Mouse (Mus musculus) embryonic facial prominence, embryonic 11.5 days (tissue): ENCODE data around the gene Clec12a. TPM values are rescaled to one million over a fixed set of nuclear protein-coding genes. Genes with fewer than 3 reads are reported as not detected.
"Not testable (repeated sequence)": the region's sequence is repeated elsewhere in the genome, so short reads cannot be mapped to it uniquely, and the experiment has no call there.

ENCODE experiments used
- ATAC-seq: fragments of 200-750 bp; cut with Nextera tagmentation; replicated peaks from 2 replicates; pipeline ENCODE4 v1.8.0; 2017; ENCODE audit warnings: low read depth; ENCODE audit not compliant: insufficient number of reproducible peaks, low FRiP score, low TSS enrichment
- DNase-seq: peaks from one replicate; pipeline ENCODE4 v3.0.0-alpha.2; 2015; ENCODE audit warnings: low spot score
- H3K27ac ChIP-seq: fragments of 300-500 bp; sonication (generic); replicated peaks from 2 replicates; pipeline ENCODE4 v1.5.1; 2014; ENCODE audit warnings: mild to moderate bottlenecking, low read depth, low read length, control low read depth
- H3K27me3 ChIP-seq: fragments of 300-500 bp; sonication (generic); 2 replicates; pipeline ENCODE4 v1.6.1; 2014; ENCODE audit warnings: mild to moderate bottlenecking, low read length, moderate library complexity, mixed read lengths; ENCODE audit not compliant: control insufficient read depth, insufficient read depth
- H3K36me3 ChIP-seq: fragments of 300-500 bp; sonication (generic); replicated peaks from 2 replicates; pipeline ENCODE4 v1.6.1; 2014; ENCODE audit warnings: low read depth, mild to moderate bottlenecking, low read length, moderate library complexity, mixed read lengths; ENCODE audit not compliant: control insufficient read depth, insufficient read depth
- H3K4me1 ChIP-seq: fragments of 300-500 bp; sonication (generic); 2 replicates; pipeline ENCODE4 v1.6.1; 2014; ENCODE audit warnings: low read length, mixed read lengths; ENCODE audit not compliant: control insufficient read depth, insufficient read depth
- H3K4me2 ChIP-seq: fragments of 300-500 bp; sonication (generic); 2 replicates; pipeline ENCODE4 v1.6.1; 2014; ENCODE audit warnings: low read depth, mild to moderate bottlenecking, control low read depth, low read length, moderate library complexity
- H3K4me3 ChIP-seq: fragments of 300-500 bp; sonication (generic); 2 replicates; pipeline ENCODE4 v1.5.1; 2014; ENCODE audit warnings: low read depth, low read length, control low read depth
- H3K9ac ChIP-seq: fragments of 300-500 bp; sonication (generic); replicated peaks from 2 replicates; pipeline ENCODE4 v1.6.1; 2014; ENCODE audit warnings: mild to moderate bottlenecking, control low read depth, low read length
- H3K9me3 ChIP-seq: fragments of 300-500 bp; sonication (generic); replicated peaks from 2 replicates; pipeline ENCODE4 v1.6.1; 2016; ENCODE audit warnings: mild to moderate bottlenecking, low read length, inconsistent platforms, mixed read lengths; ENCODE audit not compliant: control insufficient read depth
- WGBS: fragments of 180-500 bp; shearing (Covaris S2); extraction: QIAGEN DNeasy Blood & Tissue Kit; methylation state at CpG from one replicate; pipeline ENCODE4 v1.1.7; 2014; 5-methylcytosine and 5-hydroxymethylcytosine counted together
- polyA plus RNA-seq: library from polyadenylated mRNA; unstranded; fragments of >200 nt; fragmentation: Nextera tagmentation; extraction: Ambion mirVana; gene quantifications from 2 replicates; pipeline ENCODE4 v1.2.1, GENCODE M21; 2014

The Clec12a gene
- polyA plus RNA-seq: 0.54 and 0.91 TPM in 2 replicates

DNA sequence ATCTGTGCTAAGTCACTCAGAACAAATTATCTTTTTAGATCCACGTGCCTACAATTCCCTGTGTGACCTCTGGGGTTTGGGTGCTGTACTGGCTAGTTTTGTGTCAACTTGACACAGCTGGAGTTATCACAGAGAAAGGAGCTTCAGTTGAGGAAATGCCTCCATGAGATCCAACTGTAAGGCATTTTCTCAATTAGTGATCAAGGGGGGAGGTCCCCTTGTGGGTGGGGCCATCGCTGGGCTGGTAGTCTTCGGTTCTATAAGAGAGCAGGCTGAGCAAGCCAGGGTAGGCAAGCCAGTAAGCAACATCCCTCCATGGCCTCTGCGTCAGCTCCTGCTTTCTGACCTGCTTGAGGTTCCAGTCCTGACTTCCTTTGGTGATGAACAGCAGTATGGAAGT is at the start of gene Clec12a:
Gene Clec12a, plus strand, starts transcription at position 301 of the 400 bp plus-strand sequence.
- not testable (repeated sequence) for H3K27me3 ChIP-seq, DNase-seq, H3K4me2 ChIP-seq, ATAC-seq, H3K27ac ChIP-seq, H3K9ac ChIP-seq, H3K9me3 ChIP-seq, H3K4me1 ChIP-seq, H3K4me3 ChIP-seq, H3K36me3 ChIP-seq
- 77% methylated on average over 4 of the region's 4 CpGs for WGBS

DNA sequence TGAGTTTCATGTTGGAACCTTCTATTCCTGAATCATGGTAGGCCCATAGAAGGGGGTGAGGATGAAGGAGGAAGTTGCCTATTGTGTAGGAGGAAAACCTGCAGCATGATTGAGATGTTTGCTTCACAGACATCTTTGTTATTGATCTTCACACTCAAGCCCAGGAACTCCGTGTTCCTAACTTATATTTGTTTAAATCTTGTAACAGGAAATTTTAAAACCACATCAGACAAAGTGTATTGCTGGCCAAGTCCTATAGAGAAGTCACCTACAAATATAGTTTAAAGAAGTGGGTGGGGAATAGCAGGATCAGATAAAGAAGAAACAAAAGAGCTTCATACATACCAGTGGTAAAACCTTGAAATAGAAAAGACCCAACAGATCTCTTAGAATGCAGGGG is 38.3 kb upstream of the Clec12a start:
- Histone ChIP-seq H3K9ac (no peak overlapping the region), H3K4me2 (no peak overlapping the region), H3K4me1 (no peaks in the 10 kb centered on the region), H3K4me3 (no peak overlapping the region), H3K27ac (no peak overlapping the region), H3K36me3 (no peaks in the 10 kb centered on the region), H3K9me3 (no peaks in the 10 kb centered on the region), H3K27me3 (no peaks in the 10 kb centered on the region)
- 73% methylated on average over 1 of the region's 1 CpGs for WGBS
- DNase-seq: no peak
- ATAC-seq: no peak

DNA sequence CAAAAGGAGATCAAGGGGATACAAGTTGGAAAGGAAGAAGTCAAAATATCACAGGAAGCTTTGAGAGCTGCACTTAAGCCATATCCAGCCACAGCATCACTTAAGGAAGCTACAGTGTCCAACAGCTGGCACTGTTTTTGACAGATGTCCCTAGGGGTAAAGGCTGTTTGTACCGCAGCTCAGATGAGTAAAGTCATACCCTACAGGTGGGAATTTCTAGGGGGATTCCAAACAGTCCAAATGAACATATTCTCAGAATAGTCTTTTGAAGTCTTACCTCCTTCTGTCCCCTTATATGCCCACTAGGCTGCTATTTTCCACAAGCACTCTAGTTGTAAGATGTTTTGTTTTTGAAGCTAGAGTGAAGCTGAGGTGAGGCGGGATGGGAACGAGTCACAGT is 30.0 kb upstream of the Clec12a start:
- ATAC-seq (no peak), DNase-seq (no peak)
- Histone ChIP-seq H3K27me3 (no peaks in the 10 kb centered on the region), H3K27ac (no peak overlapping the region), H3K9ac (no peak overlapping the region), H3K4me3 (no peak overlapping the region), H3K9me3 (no peaks in the 10 kb centered on the region), H3K36me3 (no peaks in the 10 kb centered on the region), H3K4me1 (no peaks in the 10 kb centered on the region), H3K4me2 (no peak overlapping the region)
- WGBS: 71% methylated on average over 3 of the region's 3 CpGs

DNA sequence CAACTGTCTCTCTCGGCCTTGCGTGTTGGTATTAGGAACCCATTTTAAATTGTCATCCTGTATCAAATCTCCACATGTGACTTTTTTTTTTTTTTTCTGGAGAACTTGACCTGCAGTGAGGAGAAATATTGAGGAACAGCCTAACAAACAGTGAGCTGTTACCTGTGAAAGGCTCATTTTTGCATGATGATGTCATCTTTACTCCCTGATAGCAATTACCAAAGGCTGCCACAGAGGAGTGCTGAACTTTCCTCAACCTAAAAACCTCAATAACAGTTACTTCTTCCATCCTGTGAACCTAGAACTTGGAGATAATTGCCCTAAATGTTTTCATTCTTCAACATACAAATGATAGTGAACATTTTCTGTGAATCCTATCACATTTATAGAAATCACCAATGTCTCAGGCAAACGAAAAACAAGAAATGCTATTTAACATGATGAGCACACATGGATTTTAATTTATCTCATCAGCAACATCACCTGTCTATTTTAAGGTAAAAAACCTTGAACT is 27.8 kb upstream of the Clec12a start:
- ATAC-seq: no peak
- DNase-seq: no peak
- no peaks in the 10 kb centered on the region for H3K36me3 ChIP-seq
- no peaks in the 10 kb centered on the region for H3K27me3 ChIP-seq
- no peak overlapping the region for H3K4me2 ChIP-seq
- H3K4me1 ChIP-seq: no peaks in the 10 kb centered on the region
- no peaks in the 10 kb centered on the region for H3K9me3 ChIP-seq
- WGBS: 93% methylated on average over 3 of the region's 3 CpGs
- no peak overlapping the region for H3K27ac ChIP-seq
- no peak overlapping the region for H3K4me3 ChIP-seq
- H3K9ac ChIP-seq: no peak overlapping the region

DNA sequence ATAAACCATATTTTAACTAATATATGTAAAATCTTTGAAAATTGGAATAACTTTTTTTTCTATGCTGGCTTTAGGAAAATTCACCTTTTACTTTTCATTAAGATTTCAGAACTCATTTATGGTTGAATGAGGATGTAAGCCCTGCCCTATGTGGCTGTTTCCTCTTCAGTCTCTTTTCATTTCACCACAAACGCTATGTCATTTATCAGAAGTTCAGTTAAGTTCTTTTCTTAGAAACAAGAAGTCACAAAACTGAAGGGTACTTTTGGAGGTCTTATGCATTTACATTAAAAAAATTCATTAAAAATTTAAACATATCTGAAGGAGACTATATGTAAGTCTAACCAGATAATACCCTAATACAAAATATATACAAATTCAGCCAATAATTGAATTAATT is 26.8 kb upstream of the Clec12a start:
- Histone ChIP-seq H3K27me3 (no peaks in the 10 kb centered on the region), H3K4me2 (no peak overlapping the region), H3K4me1 (no peaks in the 10 kb centered on the region), H3K9me3 (no peaks in the 10 kb centered on the region), H3K27ac (no peak overlapping the region), H3K4me3 (no peak overlapping the region), H3K9ac (no peak overlapping the region), H3K36me3 (no peaks in the 10 kb centered on the region)
- ATAC-seq: no peak
- 87% methylated on average over 1 of the region's 1 CpGs for WGBS
- DNase-seq: no peak

DNA sequence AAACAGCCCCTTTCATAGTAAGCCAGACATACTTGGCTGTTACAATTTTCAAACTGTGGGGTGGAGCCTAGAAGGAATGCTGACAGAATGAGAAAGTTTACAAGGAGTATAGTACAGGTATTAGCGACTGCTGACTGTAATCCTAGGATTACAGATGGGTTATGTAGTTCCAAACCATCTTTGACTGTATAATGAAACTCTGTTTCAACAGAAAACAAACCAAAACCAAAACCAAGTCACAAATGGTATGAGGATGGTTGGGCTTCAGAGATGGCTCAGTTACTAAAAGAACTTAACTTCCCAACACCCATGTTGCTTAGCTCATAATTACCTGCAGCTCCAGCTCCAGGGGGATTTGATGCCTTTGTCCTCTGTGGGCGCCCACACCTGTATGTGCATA is 26.0 kb upstream of the Clec12a start:
- Histone ChIP-seq H3K4me3 (no peak overlapping the region), H3K27me3 (no peaks in the 10 kb centered on the region), H3K9ac (no peak overlapping the region), H3K27ac (no peak overlapping the region), H3K4me2 (no peak overlapping the region), H3K4me1 (no peaks in the 10 kb centered on the region), H3K9me3 (no peaks in the 10 kb centered on the region), H3K36me3 (no peaks in the 10 kb centered on the region)
- ATAC-seq (no peak), DNase-seq (no peak)
- WGBS: 72% methylated on average over 2 of the region's 2 CpGs

DNA sequence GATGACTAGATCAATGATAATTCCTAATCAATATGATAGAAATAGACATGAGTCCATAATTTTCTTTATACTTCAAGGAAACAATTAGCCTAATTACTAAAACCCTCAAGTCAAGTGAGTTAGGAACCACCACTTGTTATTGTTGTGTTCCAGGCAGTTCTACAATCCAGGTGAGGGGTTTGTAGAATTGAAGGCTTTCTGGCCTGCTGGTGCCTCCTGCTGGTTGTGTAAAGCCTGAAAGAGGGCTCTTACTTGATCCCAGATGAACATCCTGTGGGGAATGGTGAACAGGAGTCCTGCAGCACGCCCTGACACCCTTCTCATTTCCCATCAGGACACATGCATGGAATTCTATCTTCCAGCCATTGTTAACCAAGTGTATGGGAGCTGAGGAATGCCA is 24.1 kb upstream of the Clec12a start:
- H3K36me3 ChIP-seq: no peaks in the 10 kb centered on the region
- no peak overlapping the region for H3K4me3 ChIP-seq
- H3K4me1 ChIP-seq: no peaks in the 10 kb centered on the region
- no peaks in the 10 kb centered on the region for H3K9me3 ChIP-seq
- no peak overlapping the region for H3K9ac ChIP-seq
- H3K4me2 ChIP-seq: no peak overlapping the region
- H3K27ac ChIP-seq: no peak overlapping the region
- H3K27me3 ChIP-seq: no peaks in the 10 kb centered on the region
- WGBS: 65% methylated on average over 1 of the region's 1 CpGs
- DNase-seq (no peak), ATAC-seq (no peak)

DNA sequence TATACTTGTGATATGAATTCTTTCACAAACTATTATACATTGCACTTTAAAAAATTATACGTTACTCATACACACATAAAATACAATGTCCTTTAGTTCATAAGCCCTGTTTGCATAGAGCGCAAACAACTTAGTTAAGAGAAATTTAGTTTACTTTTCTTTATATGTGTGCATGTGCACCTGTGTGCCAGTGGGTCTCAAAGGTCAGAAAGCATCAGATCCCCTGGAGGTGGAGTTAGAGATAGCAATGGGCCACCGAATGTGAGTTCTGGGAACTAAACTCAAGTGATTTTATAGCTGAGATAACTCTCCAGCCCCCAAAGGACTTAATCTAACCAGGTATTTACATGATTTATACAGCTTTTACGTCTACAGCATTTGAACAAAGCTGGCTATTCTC is 23.2 kb upstream of the Clec12a start:
- no peaks in the 10 kb centered on the region for H3K4me1 ChIP-seq
- H3K27ac ChIP-seq: no peak overlapping the region
- 75% methylated on average over 4 of the region's 4 CpGs for whole genome bisulfite sequencing
- DNase-seq (no peak), ATAC-seq (no peak)
- H3K4me3 ChIP-seq: no peak overlapping the region
- no peaks in the 10 kb centered on the region for H3K36me3 ChIP-seq
- H3K27me3 ChIP-seq: no peaks in the 10 kb centered on the region
- H3K9me3 ChIP-seq: no peaks in the 10 kb centered on the region
- no peak overlapping the region for H3K9ac ChIP-seq
- no peak overlapping the region for H3K4me2 ChIP-seq
